Mouse (Mus musculus): ENCODE measurements around the gene Mid2.
"Not testable (repeated sequence)": the region's sequence is repeated elsewhere in the genome, so short reads cannot be mapped to it uniquely, and the experiment has no call there.

Gene Mid2

DNA sequence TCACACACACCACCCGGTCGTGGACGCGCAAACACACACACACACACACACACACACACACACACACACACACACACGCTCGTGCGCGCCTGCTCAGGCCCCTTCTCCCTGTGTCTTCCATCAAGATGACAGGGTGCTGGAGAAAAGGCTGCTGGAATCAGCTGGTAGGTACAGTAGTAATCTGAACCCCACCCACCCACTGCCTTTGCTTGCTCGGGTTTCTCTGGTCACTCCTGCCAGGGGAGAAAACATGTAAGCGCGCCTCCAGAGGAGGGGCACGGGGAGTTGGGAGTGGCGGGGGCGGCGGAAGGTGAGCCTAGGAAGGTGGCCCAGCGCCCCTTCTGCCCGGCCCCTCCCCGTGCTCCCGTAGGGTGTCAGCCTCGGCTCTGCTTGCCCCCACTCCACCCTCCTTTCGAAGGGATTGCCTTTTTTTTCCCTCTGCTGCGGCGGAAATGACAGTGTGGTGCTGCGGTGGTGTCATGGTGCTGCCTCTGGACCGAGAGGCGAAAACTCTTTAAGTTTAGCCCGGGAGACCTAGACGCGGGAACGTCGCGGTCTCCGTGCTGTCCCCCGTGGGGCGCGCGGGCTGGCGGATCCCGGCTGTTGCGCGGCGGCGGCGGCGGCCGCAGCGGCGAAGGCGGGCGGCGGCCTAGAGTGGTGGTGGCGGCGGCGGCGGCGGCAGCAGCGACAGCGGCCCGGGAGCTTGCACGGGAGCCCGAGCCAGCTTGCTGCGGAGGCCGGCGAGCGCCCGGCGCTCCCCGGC, at the start of gene Mid2:
Gene Mid2, plus strand, starts transcription at position 121 of the 763 bp plus-strand sequence.
- DNase-seq (ENCODE audit: low spot score), result peak; percentile 50

- no peak for DNase-seq (ENCODE audit: low spot score)
These were observed 39.4 kb upstream of the Mid2 start for GRCm38 (mm10) chrX:140624875-140625594.

DNA sequence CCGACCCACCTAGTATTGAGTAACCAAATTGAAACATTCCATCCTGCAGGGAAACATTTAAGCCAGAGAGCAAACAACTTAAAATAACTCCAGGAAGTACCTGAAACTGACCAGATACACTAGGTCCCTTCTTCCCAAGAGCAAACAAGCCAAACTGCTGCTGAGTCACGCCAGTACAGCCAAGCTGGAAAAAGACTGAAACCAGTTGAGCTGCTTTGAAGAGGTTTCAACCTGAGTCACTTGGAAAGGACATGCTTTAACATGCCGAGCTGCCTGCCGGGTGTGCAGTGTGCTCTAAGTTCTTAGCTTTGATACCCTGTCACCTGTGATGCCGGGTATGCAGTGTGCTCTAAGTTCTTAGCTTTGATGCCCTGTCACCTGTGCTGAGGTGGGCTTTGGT, 26.4 kb upstream of the Mid2 start:
- no peak for DNase-seq (ENCODE audit: low spot score)

DNA sequence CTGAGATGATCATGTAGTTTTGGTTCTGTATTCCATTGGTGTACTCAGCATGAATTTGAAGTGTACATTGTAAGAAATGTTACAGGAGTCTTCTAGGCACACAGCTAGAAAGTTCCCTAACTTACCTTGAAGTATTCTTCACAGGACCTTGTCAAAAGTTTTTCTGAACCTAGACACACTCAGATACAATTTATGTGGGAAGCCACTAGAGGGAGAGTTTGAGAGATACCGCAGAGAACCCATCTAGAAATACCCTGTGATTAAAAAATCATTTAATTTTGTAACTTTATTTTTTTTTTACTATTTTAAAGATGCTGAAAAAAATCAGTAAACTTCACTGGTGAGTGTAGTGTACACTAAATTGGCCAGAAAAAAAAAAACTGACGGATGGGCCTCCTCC, 24.8 kb upstream of the Mid2 start:
- no peak for DNase-seq (ENCODE audit: low spot score)

- no peak for DNase-seq (ENCODE audit: low spot score)
These were observed 3.7 kb upstream of the Mid2 start for GRCm38 (mm10) chrX:140660731-140661130.

DNA sequence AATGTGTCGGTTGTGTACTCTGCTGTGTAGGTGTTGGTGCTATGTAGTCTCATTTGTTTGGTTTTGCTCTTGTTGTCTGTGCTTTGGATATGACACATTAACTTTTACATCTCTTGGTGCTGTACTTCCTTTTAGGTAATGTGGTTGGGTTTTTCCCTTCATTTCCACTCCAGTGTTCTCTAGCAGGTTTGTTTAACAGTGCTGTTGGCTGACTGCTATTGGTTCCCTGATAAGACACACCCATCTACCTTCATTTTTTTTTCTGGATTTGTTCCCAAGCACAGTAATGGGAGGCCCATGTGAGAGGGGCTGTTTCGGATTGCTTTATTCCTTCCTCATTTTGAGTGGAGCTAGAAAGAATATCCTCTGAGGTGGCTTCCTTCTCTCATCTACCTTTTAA, 883 bp upstream of the Mid2 start:
- DNase-seq (ENCODE audit: low spot score), result no peak

GRCm38 (mm10) chrX:140665242-140665810, 927 bp downstream of the Mid2 start:
- peak; percentile 56 for DNase-seq (ENCODE audit: low spot score)

DNA sequence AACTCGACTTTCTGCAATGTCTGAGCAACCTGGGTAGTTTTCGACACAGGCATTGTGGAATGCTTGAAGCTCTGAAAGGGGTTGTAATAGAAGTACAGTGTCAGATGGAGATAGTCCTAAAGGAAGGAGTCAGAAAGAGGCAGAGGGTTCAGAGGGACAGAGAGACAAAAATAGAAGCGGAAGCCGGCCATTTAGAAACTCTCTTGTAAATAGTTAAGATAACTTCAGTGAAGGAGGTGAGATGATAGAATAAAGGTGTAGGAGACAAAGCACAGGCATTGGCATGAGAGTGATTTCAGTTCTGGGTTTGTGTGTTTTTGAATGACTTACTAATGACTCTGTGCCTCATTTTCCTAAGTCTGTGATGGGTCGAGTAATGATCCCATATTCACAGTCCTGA, 11.0 kb downstream of the Mid2 start:
- DNase-seq (ENCODE audit: low spot score), result no peak

GRCm38 (mm10) chrX:140688335-140688734, 23.9 kb downstream of the Mid2 start:
- DNase-seq (ENCODE audit: low spot score), result no peak

- DNase-seq (ENCODE audit: low spot score), result not testable (repeated sequence)
These were observed 33.6 kb downstream of the Mid2 start for GRCm38 (mm10) chrX:140697872-140698463.

DNA sequence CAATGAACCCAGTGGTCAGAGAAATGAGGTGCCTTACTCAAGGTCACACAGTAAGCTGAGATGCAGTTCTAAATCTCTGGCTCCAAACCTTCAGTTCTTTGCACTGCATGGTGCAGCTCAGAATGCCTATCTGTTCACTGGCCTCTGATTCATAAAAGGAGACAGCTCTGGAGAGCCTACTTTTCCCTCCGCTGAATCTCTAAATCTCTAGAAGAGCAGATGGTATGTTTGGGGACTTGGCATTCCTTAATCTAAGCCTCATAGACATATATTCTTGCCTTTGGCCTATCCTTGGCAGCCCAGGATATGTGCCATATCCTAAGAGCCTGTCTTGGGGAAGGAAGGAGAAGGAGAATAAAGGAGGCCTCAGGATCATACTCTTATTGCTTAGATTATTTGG, 38.8 kb downstream of the Mid2 start:
- no peak for DNase-seq (ENCODE audit: low spot score)

DNA sequence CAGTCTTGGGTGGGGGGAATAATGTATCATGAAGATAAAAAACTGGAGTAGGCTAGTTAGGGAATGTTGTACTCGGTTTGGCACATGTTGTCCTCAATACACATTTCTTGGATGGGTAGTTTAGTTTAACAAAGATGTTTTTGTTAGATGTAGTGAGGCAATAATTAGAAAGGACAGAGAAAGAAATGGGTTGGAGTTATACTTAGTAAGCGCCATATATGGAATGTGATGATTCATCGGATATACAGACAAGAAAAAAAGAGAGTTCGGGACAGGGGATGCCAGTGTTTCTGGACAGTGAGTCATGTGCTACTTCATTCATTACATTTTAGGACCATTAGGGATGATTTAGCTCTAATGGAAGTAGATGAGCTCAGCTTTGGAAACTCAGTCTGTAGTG, 41.7 kb downstream of the Mid2 start:
- no peak for DNase-seq (ENCODE audit: low spot score)

- DNase-seq (ENCODE audit: low spot score), result peak; percentile 38
These were observed 58.0 kb downstream of the Mid2 start for GRCm38 (mm10) chrX:140722400-140722799.

DNA sequence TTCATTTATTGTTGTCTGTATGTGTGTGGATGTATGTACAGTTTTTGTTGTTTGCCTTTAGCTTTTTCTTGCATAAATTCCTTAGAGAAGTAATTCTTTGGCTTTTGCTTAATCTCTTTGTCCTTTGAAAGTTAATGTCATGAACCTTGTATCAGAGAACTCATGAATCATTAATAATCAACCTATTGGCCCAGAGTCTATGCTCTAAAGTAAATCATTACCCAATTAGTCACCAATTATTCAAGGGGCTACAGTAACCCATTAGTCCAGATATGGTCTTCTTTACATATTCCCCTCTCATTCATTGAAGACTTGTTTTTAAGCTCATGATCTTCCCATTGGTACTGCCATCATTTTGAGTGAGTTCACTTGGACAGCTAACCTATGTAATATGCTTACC, 74.6 kb downstream of the Mid2 start:
- no peak for DNase-seq (ENCODE audit: low spot score)

DNA sequence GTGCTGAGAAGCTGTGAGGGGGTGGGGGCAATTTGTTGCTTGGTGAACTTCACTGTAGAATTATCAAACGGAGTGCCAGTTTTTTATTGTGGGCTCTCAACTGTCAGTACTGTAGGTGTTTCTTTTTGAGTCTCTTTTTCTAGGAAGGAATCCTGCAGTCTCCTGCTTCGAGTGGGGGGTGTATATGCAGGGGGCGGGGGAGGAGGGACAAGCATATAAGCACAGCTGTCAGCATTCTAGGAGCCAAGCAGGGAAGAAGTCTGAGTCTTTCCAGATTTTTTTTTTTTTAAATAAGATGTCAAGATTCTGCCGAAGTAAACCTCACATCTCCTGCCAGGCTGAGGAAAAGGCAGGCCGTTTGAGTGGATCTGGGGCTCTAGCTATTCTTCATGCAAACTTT, 78.8 kb downstream of the Mid2 start:
- no peak for DNase-seq (ENCODE audit: low spot score)

- DNase-seq (ENCODE audit: low spot score), result no peak
These were observed 105.4 kb downstream of the Mid2 start for GRCm38 (mm10) chrX:140769794-140770193.

- DNase-seq (ENCODE audit: low spot score), result no peak
These were observed 140.9 kb downstream of the Mid2 start for GRCm38 (mm10) chrX:140805340-140805739.

DNA sequence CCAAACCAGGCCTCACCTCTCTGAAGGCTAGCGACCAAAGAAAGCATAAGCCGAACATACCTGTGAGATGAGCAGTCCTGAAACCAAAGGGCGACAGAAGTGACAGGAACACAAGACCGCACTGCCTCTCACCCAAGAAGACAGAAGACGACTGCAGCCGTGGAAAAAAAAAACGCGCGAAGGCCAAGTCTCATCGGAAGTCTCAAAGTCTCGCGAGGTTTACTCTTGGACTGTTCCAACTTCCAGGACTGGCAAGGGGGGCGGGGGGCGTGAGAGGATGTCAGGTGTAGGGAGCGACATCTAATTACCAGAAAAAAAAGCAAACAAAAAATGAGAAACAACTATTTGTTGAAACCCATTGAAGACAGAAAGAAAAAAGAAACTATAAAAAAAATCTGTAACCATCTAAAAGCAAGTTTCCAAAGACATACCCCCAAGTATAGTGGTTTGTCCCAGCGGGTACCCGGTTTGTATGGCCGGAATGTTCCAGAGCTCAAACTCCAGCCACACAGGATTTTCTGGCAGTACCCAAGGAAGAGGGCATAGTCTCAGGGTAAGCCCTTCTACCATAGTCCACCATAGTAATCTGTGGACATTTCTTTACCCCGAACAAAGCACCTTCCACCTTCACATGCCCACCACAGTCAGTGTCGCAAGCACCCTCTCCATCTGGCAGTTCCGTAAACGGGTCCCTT, 149.1 kb downstream of the Mid2 start, which contains the start of gene Tex13b:
Gene Tex13b, minus strand, starts transcription at position 122 of the 695 bp plus-strand sequence.
- no peak for DNase-seq (ENCODE audit: low spot score)

All from testis, postnatal 10 days (tissue).